ENCODE assay signal across 14 mouse cellular contexts in the genomic region with DNA sequence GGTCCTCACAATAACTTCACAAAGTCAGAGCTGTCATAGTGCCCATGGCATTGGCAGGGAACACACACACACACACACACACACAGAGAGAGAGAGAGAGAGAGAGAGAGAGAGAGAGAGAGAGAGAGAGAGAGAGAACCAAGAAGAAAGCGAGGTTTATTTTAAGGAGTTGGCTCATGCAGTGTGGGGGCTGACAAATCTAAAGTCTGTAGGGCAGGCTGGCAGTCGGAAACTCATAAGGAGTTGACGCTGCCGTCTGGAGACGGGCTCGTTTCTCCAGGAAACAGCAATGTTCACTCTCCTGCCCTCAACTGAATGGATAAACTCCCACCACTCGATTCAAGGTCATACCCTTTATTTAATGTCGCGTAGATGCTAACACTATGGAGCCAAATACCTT.
DNase-seq lines count a peak whose midpoint lies in the region.
"Had no signal": no experiment of that assay in that cellular context is flagged by ENCODE, and none has a peak within 500 bp of the region (broad histone marks: within the 10 kb centered on the region; RNA-seq: fewer than 3 reads in every experiment).

No protein-coding gene starts in this region.

- DNase-seq in left cerebral cortex, postnatal 14 days (ENCODE audit: low spot score in 2 of 2), result peak; percentile 61 to 67
- no peak for DNase-seq in left cerebral cortex, adult 18-20 months (ENCODE audit: low spot score in 2 of 2)
- peak; percentile 83 for DNase-seq in brain, adult 2 months (ENCODE audit: low read depth, low spot score)
- peak; percentile 15 to 67 for DNase-seq in frontal cortex, adult 2 months (ENCODE audit: extremely low spot score in 1 of 2, low spot score in 1 of 2)
- DNase-seq in telencephalon, adult 2 months (ENCODE audit: low read depth, low spot score), result peak; percentile 63
- DNase-seq in cerebellum, adult 9-11 months, result no peak
- DNase-seq: adrenal gland, adult 2 months; adrenal gland, postnatal 25 days; cerebellum, adult 2 months; cerebellum, postnatal 14 days; embryo, embryonic 11 days; gastrocnemius, postnatal 10 days; heart, adult 18-20 months; heart, postnatal 14 days had no signal

- intact Hi-C loops in left cerebral cortex, postnatal 14 days (cut with DNase I), result no loop called here

Comparison
In these comparisons a context has a peak if more than half of its experiments do, and no peak if none do; other contexts are left out.
1. DNase-seq: peak in left cerebral cortex, postnatal 14 days (2 of 2), brain, adult 2 months (single experiment), frontal cortex, adult 2 months (2 of 2) and telencephalon, adult 2 months (single experiment); none in left cerebral cortex, adult 18-20 months (0 of 2) and cerebellum, adult 9-11 months (single experiment).